Mouse (Mus musculus) T-cell, adult 2 months (primary cell): ENCODE results near the gene Lonp1.

Source experiments
- DNase-seq: peaks from one replicate; pipeline ENCODE4 v3.0.0; 2022; ENCODE audit warnings: low spot score

Gene Lonp1

DNA sequence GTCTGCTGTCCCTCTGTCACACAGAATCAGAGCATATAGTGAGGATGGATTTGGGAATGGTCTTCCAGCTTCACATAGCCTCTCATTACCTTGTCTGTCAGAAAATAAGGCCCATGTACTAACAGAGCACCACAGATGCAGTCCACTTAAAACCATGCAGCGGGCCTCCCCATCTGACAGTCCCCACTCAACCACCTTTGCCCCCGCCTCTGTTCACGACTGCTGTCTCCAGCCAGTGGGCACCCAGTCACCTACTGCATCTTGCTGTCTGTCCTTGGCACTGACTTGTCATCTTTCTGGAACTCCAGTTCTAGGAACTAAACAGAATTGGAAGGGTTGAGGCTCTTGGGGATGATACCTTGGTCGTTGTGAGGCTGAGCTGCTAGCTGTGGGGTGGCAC lies 37.8 kb downstream of the Lonp1 start:
- DNase-seq, result no peak

DNA sequence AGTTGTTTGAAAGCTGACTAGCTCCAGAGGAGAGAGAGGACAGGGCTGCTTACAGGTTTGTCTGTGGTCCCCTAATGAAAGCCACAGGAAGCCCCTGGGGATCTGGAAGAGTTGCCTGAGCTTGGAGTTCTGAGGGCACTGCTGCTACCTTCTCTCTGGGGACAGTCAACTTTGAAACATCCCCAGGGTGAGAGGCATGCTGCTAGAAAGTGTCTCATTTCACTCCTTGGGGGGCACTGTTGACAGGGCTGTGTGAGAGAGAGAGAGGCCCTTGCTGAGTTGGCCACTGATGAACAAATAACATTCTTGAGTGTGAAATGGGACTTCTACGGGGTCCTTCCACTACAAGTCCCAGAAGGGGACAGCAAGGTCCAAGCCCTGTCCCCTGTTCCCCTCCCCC lies 38.9 kb downstream of the Lonp1 start:
- DNase-seq, result no peak

DNA sequence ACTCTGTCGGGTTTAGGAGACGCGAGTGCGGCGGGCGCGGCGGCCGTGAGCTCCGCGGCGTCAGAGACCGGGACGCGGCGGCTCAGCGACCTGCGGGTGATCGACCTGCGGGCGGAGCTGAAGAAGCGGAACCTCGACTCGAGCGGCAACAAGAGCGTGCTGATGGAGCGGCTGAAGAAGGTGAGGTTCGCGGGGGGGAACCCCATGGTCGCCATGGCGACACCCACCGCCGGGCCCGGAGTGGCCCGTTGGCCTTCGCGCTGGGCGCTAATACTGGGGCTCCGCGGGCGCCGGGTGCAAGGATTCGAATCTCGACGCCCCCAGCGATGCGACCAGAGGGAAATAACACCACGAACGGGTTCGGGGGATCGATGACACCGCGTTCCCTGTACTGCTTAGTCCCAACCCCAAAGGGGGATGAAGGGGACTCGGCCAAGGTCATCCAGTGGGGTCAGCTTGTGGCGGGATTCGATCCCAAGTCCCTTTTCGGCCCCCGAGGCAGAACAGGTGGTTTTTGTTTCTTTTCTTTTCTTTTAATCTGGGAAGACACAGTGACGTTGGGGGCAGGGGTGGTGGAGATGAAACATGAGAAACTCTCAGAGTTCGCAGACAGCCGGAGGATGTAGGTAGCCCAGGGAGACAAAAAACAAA lies 41.4 kb downstream of the Lonp1 start:
- DNase-seq, result peak; percentile 67

DNA sequence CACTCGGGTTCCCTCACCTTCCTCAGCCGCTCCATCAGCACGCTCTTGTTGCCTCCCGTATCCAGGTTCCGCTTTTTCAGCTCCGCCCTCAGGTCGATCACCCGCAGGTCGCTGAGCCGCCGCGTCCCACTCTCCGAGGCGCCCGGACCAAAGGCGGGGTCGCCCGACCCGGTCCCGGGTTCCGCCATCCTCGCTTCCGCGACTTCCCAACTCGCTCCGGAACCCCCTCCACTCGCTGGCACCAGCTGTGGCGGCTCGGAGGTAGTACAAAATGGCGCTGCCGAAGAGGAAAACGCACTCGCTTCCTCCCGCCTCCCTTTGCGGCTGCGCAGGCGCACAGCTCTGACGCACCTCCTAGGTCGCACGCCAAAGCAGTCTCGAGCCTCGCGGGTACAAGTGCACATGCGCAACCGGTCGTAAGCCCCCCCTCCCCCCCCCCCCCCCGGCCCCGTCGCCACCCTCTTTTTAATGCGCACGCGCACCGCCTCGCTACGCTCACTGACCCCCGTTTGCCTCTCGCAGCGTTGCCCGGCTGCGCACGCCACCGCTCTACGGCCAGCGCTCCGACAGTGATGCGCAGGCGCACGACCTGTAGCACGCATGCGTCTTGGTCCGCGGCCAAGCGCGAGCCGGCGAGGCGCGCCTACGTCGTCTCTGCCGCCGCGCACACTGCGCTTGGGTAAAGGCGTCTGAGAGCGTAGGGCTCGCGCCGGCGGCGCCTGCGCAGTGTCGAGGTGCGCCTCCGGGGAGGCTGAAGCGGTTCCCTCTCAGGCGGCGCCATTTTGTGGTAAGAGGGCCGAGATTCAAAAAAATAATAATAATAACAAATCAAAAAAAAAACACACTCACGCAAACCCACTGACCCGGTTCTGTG lies 42.2 kb downstream of the Lonp1 start, which contains the start of the genes Safb2 and Safb:
Gene Safb2, minus strand, starts transcription at position 329 of the 874 bp plus-strand sequence.
Gene Safb, plus strand, starts transcription at position 569 of the 874 bp plus-strand sequence.
- DNase-seq, result peak; percentile 100

DNA sequence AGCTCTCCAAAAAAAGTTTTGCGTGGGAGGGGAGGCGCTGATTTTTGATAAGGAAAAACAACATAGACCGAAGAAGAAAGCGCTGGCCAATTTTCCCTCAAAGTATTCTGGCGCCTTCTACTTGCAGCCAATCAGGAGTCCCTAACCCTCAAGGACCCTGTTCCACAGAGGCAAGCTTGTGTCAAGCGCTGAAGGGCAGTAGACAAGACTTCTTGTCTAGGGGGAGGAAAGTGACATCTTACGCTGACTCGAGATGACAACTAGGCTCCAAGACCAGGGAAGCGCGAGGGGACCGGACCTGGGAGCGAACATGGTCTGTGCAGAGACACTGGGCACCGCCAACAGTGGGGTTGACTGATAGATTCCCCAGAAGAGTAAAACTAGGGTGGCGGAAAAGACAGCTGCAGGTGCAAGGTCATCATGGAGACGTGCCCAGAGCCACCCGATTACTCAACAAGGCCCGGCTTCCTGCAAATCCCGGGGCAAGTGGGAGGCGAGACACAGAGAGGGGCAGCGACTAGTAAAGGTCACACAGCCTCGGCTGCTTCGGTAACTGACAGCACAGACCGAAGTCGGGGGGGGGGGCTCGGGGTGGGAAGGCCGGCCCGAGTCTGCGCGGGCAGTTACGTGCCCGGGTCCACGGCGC lies 43.0 kb downstream of the Lonp1 start:
- no peak for DNase-seq

DNA sequence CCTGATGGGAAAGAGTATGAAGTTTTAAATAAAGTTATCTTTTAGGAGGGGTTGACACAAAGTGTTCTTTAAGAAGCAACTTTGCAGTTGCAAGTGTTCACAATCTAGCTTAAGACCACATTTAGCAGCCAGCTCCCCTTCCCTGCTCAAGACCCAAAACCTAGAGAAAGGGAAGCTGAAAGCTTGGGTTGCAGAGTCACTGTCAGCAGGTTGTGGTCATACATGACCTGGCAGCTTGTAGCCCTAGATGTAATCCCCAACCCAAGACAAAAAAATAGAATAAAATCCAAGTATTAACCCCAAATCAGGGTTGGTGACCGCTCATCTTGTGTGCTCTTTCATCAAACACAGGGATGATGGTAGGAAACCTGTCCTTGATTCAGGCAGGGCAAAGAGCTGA lies 43.6 kb downstream of the Lonp1 start:
- DNase-seq, result no peak

DNA sequence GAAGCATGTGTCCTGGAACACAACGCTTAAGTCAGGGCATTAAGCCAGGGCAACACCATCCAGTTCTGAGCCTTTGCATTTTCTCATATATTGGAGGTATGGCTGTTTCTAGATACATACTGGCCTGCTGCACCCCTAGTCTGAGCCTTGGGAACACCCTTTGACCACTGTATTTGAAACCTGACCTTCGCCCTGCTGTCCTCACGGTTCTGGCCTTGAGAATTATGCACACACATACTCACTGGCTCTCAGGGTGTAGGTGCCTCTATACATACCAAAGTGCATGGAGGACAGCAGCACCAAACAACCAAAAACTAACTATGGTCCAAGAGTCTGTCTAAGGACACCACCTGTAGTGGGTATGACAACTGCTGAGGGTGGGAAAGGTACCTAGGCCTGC lies 53.7 kb downstream of the Lonp1 start:
- DNase-seq, result no peak

DNA sequence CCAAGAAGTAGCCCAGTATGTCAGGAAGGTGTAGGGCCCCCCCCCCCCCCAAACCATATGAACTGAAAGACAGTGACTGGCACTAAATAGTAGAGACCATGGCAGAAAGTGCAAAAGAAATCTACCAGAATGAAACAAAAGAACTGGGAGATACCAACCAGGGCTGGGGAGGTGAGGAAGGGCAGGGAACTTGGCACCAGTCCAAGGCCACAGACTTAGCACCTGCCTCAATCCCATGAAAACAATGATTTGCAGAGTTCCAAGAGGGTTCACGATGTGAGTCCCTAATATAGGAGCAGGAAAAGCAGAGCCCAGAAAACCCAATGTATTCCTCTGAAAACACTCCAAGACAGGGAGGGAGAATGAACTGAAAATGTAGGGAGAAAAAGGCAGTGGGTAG lies 54.5 kb downstream of the Lonp1 start:
- DNase-seq, result no peak

DNA sequence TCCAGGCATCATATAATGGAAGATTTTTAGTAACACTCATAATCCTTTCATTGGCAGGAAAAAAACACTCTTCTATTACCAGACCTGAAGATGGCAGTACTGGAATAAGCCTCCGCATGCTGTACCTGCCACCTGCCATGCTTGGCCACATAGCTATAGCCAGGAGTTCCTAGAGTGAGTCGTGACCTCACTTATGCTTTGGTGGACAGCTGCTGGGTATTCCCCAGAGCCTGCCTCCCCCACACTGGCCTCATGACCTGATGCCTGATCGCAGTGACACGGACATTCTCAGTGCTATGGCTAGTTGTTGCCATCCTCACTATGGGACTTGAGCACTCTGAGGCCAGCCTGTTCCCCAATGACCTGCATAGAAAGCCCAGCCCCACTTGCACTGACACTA lies 56.4 kb downstream of the Lonp1 start:
- DNase-seq, result no peak

DNA sequence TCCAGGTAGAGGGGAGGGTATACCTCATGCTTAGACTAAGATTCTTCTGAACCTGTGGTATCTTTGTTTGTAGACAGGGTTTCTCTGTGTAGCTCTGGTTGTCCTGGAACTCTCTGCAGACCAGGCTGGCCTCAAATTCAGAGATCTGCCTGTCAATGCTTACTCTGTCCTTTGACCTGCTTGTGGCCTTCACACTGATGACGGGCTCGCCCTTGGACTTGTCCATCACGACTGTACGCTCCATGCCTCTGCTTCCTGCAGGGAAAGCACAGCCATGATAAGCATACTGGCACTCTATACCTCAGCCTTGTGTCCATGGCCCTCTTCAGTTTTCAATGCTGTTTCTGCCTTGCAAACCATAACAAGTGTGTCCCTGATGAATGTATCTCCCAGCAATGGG lies 59.3 kb downstream of the Lonp1 start:
- no peak for DNase-seq

DNA sequence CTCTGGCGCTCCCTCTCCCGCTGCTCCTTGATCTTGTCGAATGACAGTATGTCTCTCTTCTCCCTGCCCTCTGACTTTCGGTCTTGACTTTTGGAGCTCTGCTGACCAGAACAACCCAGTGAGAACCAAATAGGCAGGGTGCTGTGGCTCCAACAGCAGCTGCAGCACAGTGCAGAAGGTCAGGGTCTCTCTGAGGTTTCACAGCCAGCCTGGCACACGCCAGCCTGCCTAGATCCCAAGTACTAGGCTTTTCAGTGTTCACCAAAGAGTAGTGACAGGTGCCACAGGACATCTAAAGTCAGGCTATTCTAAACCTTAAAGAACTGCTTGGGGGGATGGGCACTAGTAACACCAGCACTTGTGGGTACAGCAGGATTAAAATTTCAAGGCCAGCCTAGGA lies 59.8 kb downstream of the Lonp1 start:
- no peak for DNase-seq

DNA sequence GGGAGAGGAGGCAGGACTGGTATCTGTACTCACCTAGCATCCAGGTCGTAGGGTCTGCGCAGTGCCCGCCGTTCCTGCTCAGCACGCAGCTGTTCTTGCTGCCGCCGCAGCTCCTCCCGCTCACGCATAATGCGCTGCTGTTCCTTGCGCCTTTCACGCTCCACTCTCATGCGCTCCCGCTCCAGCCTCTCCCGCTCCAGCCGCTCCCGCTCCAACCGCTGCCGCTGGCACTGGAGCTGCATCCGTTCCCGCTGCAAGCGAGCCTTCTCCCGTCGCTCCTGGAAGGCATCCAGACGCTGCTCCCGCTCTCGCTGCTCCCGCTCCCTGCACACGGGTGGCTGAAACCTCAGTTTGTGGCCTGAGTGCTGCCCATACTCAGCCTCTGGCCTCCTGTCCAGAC lies 60.4 kb downstream of the Lonp1 start:
- DNase-seq, result no peak
